Mouse (Mus musculus): Measurements from ENCODE around the gene Dnmbp. TPM values are rescaled to one million over a fixed set of nuclear protein-coding genes. Genes with fewer than 3 reads are reported as not detected.
"Not testable (repeated sequence)": the region's sequence is repeated elsewhere in the genome, so short reads cannot be mapped to it uniquely, and the experiment has no call there.

The Dnmbp gene
- total RNA-seq, 2 experiments from 2014 or later = 9.0 to 9.7 TPM

GRCm38 (mm10) chr19:43952936-43953335 lies 12.9 kb upstream of the Dnmbp start:
- not testable (repeated sequence) for DNase-seq
- intact Hi-C loops (cut with DNase I) = loop anchor here (1.0 kb wide), 1 partner anchor 39 kb away; no protein-coding TSS in a partner anchor

GRCm38 (mm10) chr19:43949111-43949810 lies 9.3 kb upstream of the Dnmbp start:
- intact Hi-C loops (cut with DNase I) = no loop called here

GRCm38 (mm10) chr19:43944566-43944965 lies 4.6 kb upstream of the Dnmbp start:
- intact Hi-C loops (cut with DNase I) = no loop called here

More at GRCm38 (mm10) chr19:43949111-43949810, 9.3 kb upstream of the Dnmbp start:
- DNase-seq = no peak

DNA sequence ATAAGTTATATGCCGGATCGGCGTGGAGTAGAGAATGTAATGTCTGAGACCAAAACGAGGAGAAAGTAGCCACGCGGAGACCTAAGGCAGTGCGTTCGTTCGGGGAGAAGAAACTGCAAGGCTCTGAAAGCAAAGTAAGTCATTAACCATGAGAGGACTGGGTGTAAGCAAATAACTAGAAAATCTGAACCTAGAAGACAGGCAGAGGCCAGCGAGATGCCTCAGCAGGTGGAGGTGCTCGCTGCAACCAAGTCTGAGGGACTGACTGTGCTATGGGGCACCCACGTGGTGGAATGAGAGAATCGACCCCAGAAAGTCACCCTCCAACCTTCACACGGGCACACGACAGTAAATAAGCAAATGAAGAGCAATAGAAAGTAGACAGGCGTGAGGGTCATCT lies 3.1 kb upstream of the Dnmbp start:
- intact Hi-C loops (cut with DNase I) = no loop called here
- DNase-seq = no peak

More at GRCm38 (mm10) chr19:43944566-43944965, 4.6 kb upstream of the Dnmbp start:
- DNase-seq = no peak

- intact Hi-C loops (cut with DNase I) = loop anchor here (2.0 kb wide), 1 partner anchor 18 kb away; no protein-coding TSS in a partner anchor
- no peak for DNase-seq
These were observed 721 bp downstream of the Dnmbp start for GRCm38 (mm10) chr19:43939171-43939768.

- intact Hi-C loops (cut with DNase I) = loop anchor here (2.0 kb wide), 1 partner anchor 18 kb away; no protein-coding TSS in a partner anchor
- DNase-seq = no peak
These were observed 1.6 kb downstream of the Dnmbp start for GRCm38 (mm10) chr19:43938355-43938754.

GRCm38 (mm10) chr19:43930926-43931325 lies 9.1 kb downstream of the Dnmbp start:
- DNase-seq = no peak
- intact Hi-C loops (cut with DNase I) = no loop called here

DNA sequence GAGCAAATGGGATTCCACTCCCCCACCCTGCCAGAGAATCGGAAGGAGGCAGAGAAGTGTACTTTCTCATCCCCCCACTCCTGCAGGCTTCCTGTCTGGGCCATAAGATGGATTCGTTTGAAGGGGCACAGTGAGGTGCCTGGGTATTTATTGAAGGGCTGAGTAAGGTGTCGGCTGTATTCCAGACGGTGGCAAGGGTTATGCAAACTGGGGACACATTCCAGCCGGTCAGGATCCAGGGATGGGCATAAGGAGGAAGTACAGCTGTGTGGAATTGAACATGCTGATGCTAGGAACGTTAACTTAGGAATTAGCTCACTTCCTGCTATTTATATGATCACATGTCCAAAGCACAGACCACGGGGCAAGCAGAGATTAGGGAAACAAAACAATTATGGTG lies 9.6 kb downstream of the Dnmbp start:
- DNase-seq = no peak
- intact Hi-C loops (cut with DNase I) = no loop called here

- intact Hi-C loops (cut with DNase I) = no loop called here
- DNase-seq = no peak
These were observed 10.1 kb downstream of the Dnmbp start for GRCm38 (mm10) chr19:43929869-43930268.

GRCm38 (mm10) chr19:43927967-43928366 lies 12.0 kb downstream of the Dnmbp start:
- intact Hi-C loops (cut with DNase I) = no loop called here

DNA sequence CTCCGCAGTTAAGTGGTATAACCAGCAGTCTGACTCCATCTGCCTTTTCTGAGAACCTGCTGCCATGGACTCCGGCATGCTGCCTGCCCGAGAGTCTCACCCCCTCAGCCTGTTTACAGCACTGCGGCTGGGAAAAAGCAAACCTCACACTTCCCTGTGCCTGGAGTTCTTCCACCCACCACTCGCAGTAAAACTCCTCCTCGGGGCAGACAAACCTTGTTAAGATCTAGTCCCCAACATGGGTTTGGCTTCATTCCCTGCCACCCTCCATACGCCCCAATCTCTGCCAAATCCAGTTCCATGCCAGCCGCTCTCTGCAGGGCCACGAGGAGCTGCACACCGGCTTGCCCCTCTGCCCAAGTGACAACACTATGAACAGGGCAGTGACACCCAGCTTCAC lies 12.9 kb downstream of the Dnmbp start:
- DNase-seq = no peak
- intact Hi-C loops (cut with DNase I) = no loop called here

More at GRCm38 (mm10) chr19:43927967-43928366, 12.0 kb downstream of the Dnmbp start:
- no peak for DNase-seq

GRCm38 (mm10) chr19:43926141-43926987 lies 13.6 kb downstream of the Dnmbp start:
- intact Hi-C loops (cut with DNase I) = no loop called here
- DNase-seq = no peak

DNA sequence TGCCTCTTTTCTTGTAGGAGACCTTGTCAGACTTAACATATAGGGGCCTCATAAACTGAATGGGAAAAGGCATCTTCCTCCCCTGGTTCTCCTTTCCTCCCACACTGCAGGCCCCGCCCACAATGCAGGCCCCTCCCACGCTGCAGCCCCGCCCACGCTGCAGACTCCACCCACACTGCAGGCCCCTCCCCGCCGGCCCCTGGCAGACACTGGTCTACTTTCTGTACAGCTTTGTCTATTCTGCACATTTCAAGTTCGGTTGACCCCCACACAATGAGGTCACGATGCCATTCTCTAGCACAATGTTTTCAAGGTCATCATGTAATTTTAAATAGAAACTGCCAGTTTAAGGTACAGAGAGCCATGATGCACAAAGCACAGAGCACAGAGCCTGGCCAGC lies 15.6 kb downstream of the Dnmbp start:
- intact Hi-C loops (cut with DNase I) = no loop called here
- DNase-seq = no peak

DNA sequence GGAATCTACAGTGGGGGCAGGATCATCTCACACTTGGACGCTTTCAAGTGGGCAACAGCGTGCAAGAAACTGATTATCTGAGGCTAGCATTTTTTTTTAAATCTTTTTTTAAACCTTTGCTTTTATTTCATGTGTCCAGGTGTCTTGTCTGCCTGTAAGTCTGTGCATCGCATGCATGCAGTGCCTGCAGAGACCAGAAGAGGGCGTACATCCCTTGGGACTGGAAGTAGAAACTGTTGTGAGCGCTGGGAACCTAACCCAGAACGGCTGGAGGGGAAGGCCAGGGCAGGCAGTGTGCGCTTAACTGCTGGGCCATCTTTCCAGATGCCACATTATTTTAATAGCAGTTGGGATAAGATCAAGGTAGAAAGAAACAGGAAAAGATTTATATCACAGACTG lies 17.0 kb downstream of the Dnmbp start:
- intact Hi-C loops (cut with DNase I) = no loop called here

GRCm38 (mm10) chr19:43921410-43921809 lies 18.6 kb downstream of the Dnmbp start:
- DNase-seq = no peak
- intact Hi-C loops (cut with DNase I) = loop anchor here (2.0 kb wide), 1 partner anchor 17 kb away; no protein-coding TSS in a partner anchor

More for the DNA sequence above, 17.0 kb downstream of the Dnmbp start:
- DNase-seq = no peak

DNA sequence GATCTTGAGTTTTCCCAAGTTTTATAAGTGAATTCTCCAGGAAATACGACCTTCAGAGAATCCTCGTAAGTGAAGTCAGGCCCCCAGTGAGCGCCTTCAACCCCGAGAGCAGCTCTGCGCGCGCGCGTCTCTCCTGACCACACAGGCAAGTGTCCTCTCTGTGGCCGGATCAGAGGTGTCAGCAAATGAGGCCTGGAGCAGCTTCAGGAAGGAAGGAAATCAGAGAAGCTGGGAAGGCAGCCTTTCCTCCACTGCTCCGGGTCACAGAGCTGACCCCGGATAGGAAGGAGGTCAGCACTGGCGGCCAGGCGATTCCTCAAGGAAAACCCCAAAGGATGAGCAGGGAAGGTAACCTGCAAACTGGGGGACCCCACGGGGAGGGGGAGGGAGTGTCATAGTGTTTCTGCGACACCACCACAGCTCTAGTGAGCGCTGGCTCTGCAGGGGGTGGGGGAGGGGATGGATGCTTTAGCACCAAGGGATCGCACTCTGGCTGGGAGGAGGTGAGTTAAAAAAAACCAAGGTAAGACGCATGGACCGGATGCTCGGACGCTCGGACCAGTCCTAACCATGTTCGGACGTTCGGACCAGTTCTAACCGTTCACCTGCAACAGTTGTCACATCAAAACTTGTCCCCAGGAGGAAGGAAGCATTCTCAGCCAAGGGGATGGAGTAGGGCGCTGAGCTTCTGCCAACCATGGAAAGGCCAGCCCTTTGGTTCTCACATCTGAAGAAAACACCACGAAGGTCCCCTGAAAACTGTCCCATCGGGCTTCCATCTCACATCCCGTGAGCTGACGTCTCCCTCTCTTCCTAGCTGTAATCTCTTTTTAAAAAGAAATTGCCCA lies 19.3 kb downstream of the Dnmbp start:
- intact Hi-C loops (cut with DNase I) = loop anchor here (2.0 kb wide), 1 partner anchor 18 kb away; no protein-coding TSS in a partner anchor
- peak; percentile 24 to 31 for DNase-seq

GRCm38 (mm10) chr19:43919841-43920240 lies 20.1 kb downstream of the Dnmbp start:
- no peak for DNase-seq
- intact Hi-C loops (cut with DNase I) = loop anchor here (2.0 kb wide), 1 partner anchor 19 kb away; no protein-coding TSS in a partner anchor

- no peak for DNase-seq
- intact Hi-C loops (cut with DNase I) = no loop called here
These were observed 21.2 kb downstream of the Dnmbp start for GRCm38 (mm10) chr19:43918834-43919233.

DNA sequence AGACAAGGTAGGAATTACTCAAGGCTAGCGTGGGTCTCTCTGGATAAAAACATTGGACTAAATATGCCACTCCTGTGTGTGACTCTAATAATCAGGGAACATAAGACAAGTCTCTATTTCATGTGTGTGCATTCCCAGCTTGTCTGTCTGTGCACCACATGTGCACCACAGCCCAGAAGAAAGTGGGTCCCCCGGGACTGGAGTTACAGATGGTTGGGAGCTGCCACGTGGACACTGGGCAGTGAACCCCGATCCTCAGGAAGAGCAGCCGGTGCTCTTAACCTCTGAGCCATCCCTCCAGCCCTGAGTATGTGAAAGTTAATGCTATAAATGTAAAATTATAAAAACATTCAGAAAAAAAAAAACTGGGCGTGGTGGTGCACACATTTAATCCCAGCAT lies 22.2 kb downstream of the Dnmbp start:
- no peak for DNase-seq
- intact Hi-C loops (cut with DNase I) = no loop called here

DNA sequence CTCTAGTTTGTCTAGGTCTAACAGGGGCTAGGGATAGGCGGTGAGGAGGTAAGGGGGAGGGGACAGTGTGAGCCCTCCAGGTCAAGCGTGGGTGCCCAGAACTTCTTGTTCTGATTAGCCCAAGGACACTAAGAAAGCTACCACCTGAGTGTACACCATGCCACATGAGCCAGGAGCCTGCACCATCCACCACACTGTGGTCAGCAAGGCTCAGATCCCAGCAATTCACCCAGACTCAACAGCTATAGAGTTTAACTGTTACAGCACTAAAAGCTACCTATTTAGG lies 22.6 kb downstream of the Dnmbp start:
- DNase-seq = no peak
- intact Hi-C loops (cut with DNase I) = no loop called here
